Comparison of ENCODE assay signal across 8 mouse cellular contexts in genomic region chr8:107254951-107255457, GRCm38 (mm10). TPM values are rescaled to one million over a fixed set of nuclear protein-coding genes. Genes with fewer than 3 reads are reported as not detected.
A peak's percentile ranks its signal among the peaks of the same experiment; 100 is the strongest.
DNase-seq lines count a peak whose midpoint lies in the region; ATAC-seq lines count a peak whose summit lies in the region.
"Had no signal": no experiment of that assay in that cellular context is flagged by ENCODE, and none has a peak within 500 bp of the region (broad histone marks: within the 10 kb centered on the region; RNA-seq: fewer than 3 reads in every experiment).

No protein-coding gene starts in this region.

- H3K4me1 ChIP-seq in kidney, embryonic 16.5 days (ENCODE audit: insufficient read depth, low read length), result peaks cover 31% of the 10 kb centered on the region

- peak overlapping the region; percentile 20; the same call in 1 of the 2 replicates for H3K27ac ChIP-seq in kidney, embryonic 16.5 days (ENCODE audit: low read length)
- H3K27ac ChIP-seq: kidney, postnatal 0 days had no signal

- peak; percentile 46; the same call in 1 of the 2 replicates for ATAC-seq in kidney, embryonic 16.5 days (ENCODE audit: low FRiP score, low TSS enrichment)

- peak; percentile 26 for DNase-seq in CD4-positive, CD25-positive, alpha-beta regulatory T cell, adult 2 months (ENCODE audit: low read depth, low spot score)
- peak; percentile 87 for DNase-seq in MN1 (ENCODE audit: low spot score)
- DNase-seq in heart, adult 9 months (ENCODE audit: low spot score in 2 of 2), result peak; percentile 33 to 34
- DNase-seq in neural tube, embryonic 10.5 days (ENCODE audit: extremely low spot score, low spot score), result no peak
- no peak for DNase-seq in c-Kit-positive CD71-positive TER-119-positive erythroid progenitor cells, embryonic 14.5 days (ENCODE audit: low spot score)
- no peak for DNase-seq in cerebellum, adult 11 months

- H3K4me3 ChIP-seq in kidney, embryonic 16.5 days (ENCODE audit: low read length), result no peak overlapping the region

- H3K36me3 ChIP-seq in kidney, embryonic 16.5 days (ENCODE audit: insufficient read depth, low read length), result no peaks in the 10 kb centered on the region

- no peak overlapping the region for H3K4me2 ChIP-seq in kidney, embryonic 16.5 days (replicated peaks; ENCODE audit: low read depth, low read length)

- no peak overlapping the region for H3K9ac ChIP-seq in kidney, embryonic 16.5 days (replicated peaks; ENCODE audit: low read length)

- no peaks in the 10 kb centered on the region for H3K27me3 ChIP-seq in kidney, embryonic 16.5 days (ENCODE audit: insufficient read depth, low read length)

- no peaks in the 10 kb centered on the region for H3K9me3 ChIP-seq in kidney, embryonic 16.5 days (ENCODE audit: low read length)

- 58% methylated on average over 11 of the region's 11 CpGs for WGBS in kidney, embryonic 16.5 days

RNA-seq across cellular contexts. Expression of gene Nfat5, which starts 38.3 kb away (rescaled TPM):
- polyA plus RNA-seq in kidney, embryonic 16.5 days (2015; fragmentation: Nextera tagmentation; extraction: Ambion mirVana), result 21.0 and 28.9 TPM in 2 replicates

Comparison
In these comparisons a context has a peak if more than half of its experiments do, and no peak if none do; other contexts are left out.
1. DNase-seq: peak in CD4-positive, CD25-positive, alpha-beta regulatory T cell, adult 2 months (single experiment), MN1 (single experiment) and heart, adult 9 months (2 of 2); none in neural tube, embryonic 10.5 days (single experiment), c-Kit-positive CD71-positive TER-119-positive erythroid progenitor cells, embryonic 14.5 days (single experiment) and cerebellum, adult 11 months (single experiment).